Mouse (Mus musculus) CD4-positive, CD25-positive, alpha-beta regulatory T cell, adult 9 weeks (primary cell): Measurements from ENCODE around the gene Dnah14. TPM values are rescaled to one million over a fixed set of nuclear protein-coding genes. Genes with fewer than 3 reads are reported as not detected.

Experiments used
- polyA plus RNA-seq: library from polyadenylated mRNA; unstranded; fragments of 100-300 nt; shearing (Covaris generic); gene quantifications from one replicate; pipeline ENCODE4 v1.2.1, GENCODE M21; 2017

Gene Dnah14
- polyA plus RNA-seq = 2.2 TPM

DNA sequence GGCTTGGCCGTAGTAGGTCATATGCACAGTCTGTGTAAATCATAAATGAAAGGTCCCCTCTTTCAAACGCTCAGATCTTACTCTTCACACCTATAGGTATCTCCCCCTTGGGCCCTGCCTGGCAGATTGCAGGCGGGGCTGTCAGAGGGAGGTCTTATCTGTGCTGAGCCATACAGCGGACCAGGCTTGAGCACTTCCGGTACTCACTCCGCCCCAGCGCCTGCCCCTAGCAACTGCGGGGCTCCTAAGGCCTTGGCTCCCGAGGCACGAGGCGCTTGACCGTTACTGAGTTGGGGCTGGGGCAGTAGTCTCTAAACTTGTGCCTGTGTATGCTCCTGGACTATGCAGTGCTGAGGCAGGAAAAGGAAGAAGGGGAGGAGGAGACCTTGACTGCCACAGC is at the start of gene Dnah14:
Dnah14 (plus strand) TSS at position 238 of the 400 bp plus-strand sequence.

DNA sequence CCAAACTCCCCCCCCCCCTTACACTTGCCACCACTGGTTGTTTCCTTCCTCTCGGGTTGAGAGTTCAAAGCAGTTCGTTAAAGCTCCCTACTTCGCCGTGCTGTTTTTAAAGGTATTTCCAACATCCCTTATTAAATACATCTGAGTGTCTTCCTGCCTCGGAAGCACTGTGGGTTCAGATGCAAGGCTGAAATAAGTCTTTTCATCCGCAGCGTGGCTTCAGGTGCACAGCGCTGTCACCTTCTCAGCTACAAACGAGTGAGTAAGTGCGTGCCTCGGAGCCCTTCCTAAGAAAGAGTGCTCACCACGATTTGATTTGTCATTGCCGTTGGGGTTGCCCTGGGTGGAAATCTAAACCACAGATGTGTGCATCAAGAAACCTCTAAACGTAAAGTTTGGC is 266.4 kb downstream of the Dnah14 start, which contains the start of gene Lbr:
Lbr (minus strand) TSS at position 266 of the 400 bp plus-strand sequence.

Other genes starting within 250 kb of the Dnah14 start
- not detected for gene Cnih3, start 223.9 kb upstream of the Dnah14 start, polyA plus RNA-seq
- not detected for gene Ccdc121, start 65.1 kb upstream of the Dnah14 start, polyA plus RNA-seq